Mouse (Mus musculus) kidney, postnatal 0 days (tissue): Measurements from ENCODE around the gene Scel. TPM values are rescaled to one million over a fixed set of nuclear protein-coding genes. Genes with fewer than 3 reads are reported as not detected.
A peak's percentile ranks its signal among the peaks of the same experiment; 100 is the strongest.
"Not testable (repeated sequence)": the region's sequence is repeated elsewhere in the genome, so short reads cannot be mapped to it uniquely, and the experiment has no call there.

Experiments
- ATAC-seq: fragments of 200-750 bp; cut with Nextera tagmentation; replicated peaks from 2 replicates; pipeline ENCODE4 v1.8.0; 2017; ENCODE audit warnings: low read depth, moderate number of reproducible peaks, moderate TSS enrichment, moderate library complexity; ENCODE audit not compliant: low FRiP score
- DNase-seq: peaks from one replicate; pipeline ENCODE4 v3.0.0-alpha.2; 2016; ENCODE audit warnings: low spot score
- H3K27ac ChIP-seq: fragments of 300-500 bp; sonication (generic); 2 replicates; pipeline ENCODE4 v1.5.1; 2014; ENCODE audit warnings: mild to moderate bottlenecking
- H3K27me3 ChIP-seq: fragments of 300-500 bp; sonication (generic); 2 replicates; pipeline ENCODE4 v1.6.1; 2014; ENCODE audit warnings: low read length, mixed read lengths; ENCODE audit not compliant: insufficient read depth
- H3K36me3 ChIP-seq: fragments of 300-500 bp; sonication (generic); 2 replicates; pipeline ENCODE4 v1.6.1; 2014; ENCODE audit warnings: low read length, mixed read lengths; ENCODE audit not compliant: insufficient read depth
- H3K4me1 ChIP-seq: fragments of 300-500 bp; sonication (generic); replicated peaks from 2 replicates; pipeline ENCODE4 v1.6.1; 2014; ENCODE audit warnings: antibody characterized with exemption, low read length, mixed read lengths; ENCODE audit not compliant: insufficient read depth
- H3K4me2 ChIP-seq: fragments of 300-500 bp; sonication (generic); 2 replicates; pipeline ENCODE4 v1.6.1; 2014; ENCODE audit warnings: mild to moderate bottlenecking, low read length, moderate library complexity, mixed read lengths
- H3K4me3 ChIP-seq: fragments of 300-500 bp; sonication (generic); replicated peaks from 2 replicates; pipeline ENCODE4 v1.5.1; 2014; ENCODE audit warnings: low read depth, low read length
- H3K9ac ChIP-seq: fragments of 300-500 bp; sonication (generic); 2 replicates; pipeline ENCODE4 v1.6.1; 2014; ENCODE audit warnings: low read depth, low read length
- H3K9me3 ChIP-seq: fragments of 300-500 bp; sonication (generic); replicated peaks from 2 replicates; pipeline ENCODE4 v1.6.1; 2016; ENCODE audit warnings: low read length, inconsistent platforms, mixed read lengths
- CTCF ChIP-seq: IDR thresholded peaks from 2 replicates; pipeline ENCODE4 v1.5.1; 2016; ENCODE audit warnings: antibody characterized with exemption, low read depth, mild to moderate bottlenecking, moderate library complexity
- whole genome bisulfite sequencing: fragments of 180-500 bp; shearing (Covaris S2); extraction: QIAGEN DNeasy Blood & Tissue Kit; methylation state at CpG from one replicate; pipeline ENCODE4 v1.1.7; 2014; 5-methylcytosine and 5-hydroxymethylcytosine counted together
- polyA plus RNA-seq: library from polyadenylated mRNA; unstranded; fragments of >200 nt; fragmentation: Nextera tagmentation; extraction: Ambion mirVana; gene quantifications from 2 replicates; pipeline ENCODE4 v1.2.1, GENCODE M21; 2015

Gene Scel
- polyA plus RNA-seq, 1 experiment from 2014 or later: 4.1 TPM

GRCm38 (mm10) chr14:103475312-103475711, 37.8 kb upstream of the Scel start:
- H3K9me3 ChIP-seq: no peaks in the 10 kb centered on the region
- H3K27me3 ChIP-seq: no peaks in the 10 kb centered on the region
- WGBS: 46% methylated on average over 7 of the region's 7 CpGs
- no peak overlapping the region for H3K27ac ChIP-seq
- H3K4me3 ChIP-seq: no peak overlapping the region
- H3K4me2 ChIP-seq: no peak overlapping the region
- H3K4me1 ChIP-seq: no peaks in the 10 kb centered on the region
- TF ChIP-seq CTCF: no peak
- ATAC-seq: no peak
- H3K9ac ChIP-seq: no peak overlapping the region
- no peak for DNase-seq
- H3K36me3 ChIP-seq: no peaks in the 10 kb centered on the region

GRCm38 (mm10) chr14:103476232-103476631, 36.9 kb upstream of the Scel start:
- not testable (repeated sequence) for H3K4me1 ChIP-seq, H3K9ac ChIP-seq, DNase-seq, H3K4me2 ChIP-seq, ATAC-seq, H3K4me3 ChIP-seq, H3K9me3 ChIP-seq, H3K27me3 ChIP-seq, H3K36me3 ChIP-seq, H3K27ac ChIP-seq
- 75% methylated on average over 3 of the region's 3 CpGs for WGBS

- no peak for TF ChIP-seq CTCF
- H3K4me1 ChIP-seq: no peaks in the 10 kb centered on the region
- no peak overlapping the region for H3K4me2 ChIP-seq
- H3K36me3 ChIP-seq: no peaks in the 10 kb centered on the region
- DNase-seq: no peak
- 83% methylated on average over 3 of the region's 3 CpGs for WGBS
- no peak for ATAC-seq
- no peaks in the 10 kb centered on the region for H3K9me3 ChIP-seq
- no peaks in the 10 kb centered on the region for H3K27me3 ChIP-seq
- H3K4me3 ChIP-seq: no peak overlapping the region
- no peak overlapping the region for H3K27ac ChIP-seq
- H3K9ac ChIP-seq: no peak overlapping the region
Observed at GRCm38 (mm10) chr14:103477281-103477680, 35.9 kb upstream of the Scel start.

DNA sequence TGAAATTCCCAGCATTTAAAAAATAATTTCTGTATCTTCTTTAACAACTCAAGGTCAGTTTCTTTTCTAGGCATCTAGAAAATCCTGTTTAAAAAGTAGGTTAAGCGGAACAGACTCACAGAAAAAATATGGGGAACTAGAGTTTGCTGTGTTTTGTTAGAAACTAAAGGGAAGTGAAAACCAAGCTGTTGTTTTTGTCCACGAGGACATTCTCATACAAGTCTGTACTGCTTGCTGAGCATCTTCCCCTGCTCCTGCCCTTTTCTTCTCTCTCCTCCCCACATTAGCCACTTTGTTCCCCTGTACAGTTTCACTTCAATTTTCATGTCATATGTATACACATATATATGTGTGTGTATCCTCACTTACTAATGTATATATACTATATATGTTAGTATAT, 35.2 kb upstream of the Scel start:
- no peak overlapping the region for H3K4me2 ChIP-seq
- no peak overlapping the region for H3K27ac ChIP-seq
- TF ChIP-seq CTCF: no peak
- 75% methylated on average over 2 of the region's 2 CpGs for WGBS
- no peaks in the 10 kb centered on the region for H3K36me3 ChIP-seq
- DNase-seq (no peak), ATAC-seq (no peak)
- H3K27me3 ChIP-seq: no peaks in the 10 kb centered on the region
- no peaks in the 10 kb centered on the region for H3K9me3 ChIP-seq
- H3K4me3 ChIP-seq: no peak overlapping the region
- no peaks in the 10 kb centered on the region for H3K4me1 ChIP-seq
- H3K9ac ChIP-seq: no peak overlapping the region

GRCm38 (mm10) chr14:103479446-103479845, 33.7 kb upstream of the Scel start:
- Histone ChIP-seq H3K9ac (no peak overlapping the region), H3K9me3 (no peaks in the 10 kb centered on the region), H3K27ac (no peak overlapping the region), H3K4me3 (no peak overlapping the region), H3K36me3 (no peaks in the 10 kb centered on the region), H3K4me1 (no peaks in the 10 kb centered on the region), H3K4me2 (no peak overlapping the region), H3K27me3 (no peaks in the 10 kb centered on the region)
- TF ChIP-seq CTCF: peak; percentile 58
- no peak for DNase-seq
- ATAC-seq: no peak
- WGBS: 58% methylated on average over 7 of the region's 7 CpGs

GRCm38 (mm10) chr14:103481514-103481913, 31.6 kb upstream of the Scel start:
- Histone ChIP-seq H3K27ac (no peak overlapping the region), H3K36me3 (no peaks in the 10 kb centered on the region), H3K9me3 (no peaks in the 10 kb centered on the region), H3K4me1 (no peaks in the 10 kb centered on the region), H3K27me3 (no peaks in the 10 kb centered on the region), H3K4me3 (no peak overlapping the region), H3K4me2 (no peak overlapping the region), H3K9ac (no peak overlapping the region)
- ATAC-seq (no peak), DNase-seq (no peak)
- WGBS: 73% methylated on average over 7 of the region's 7 CpGs
- no peak for TF ChIP-seq CTCF

DNA sequence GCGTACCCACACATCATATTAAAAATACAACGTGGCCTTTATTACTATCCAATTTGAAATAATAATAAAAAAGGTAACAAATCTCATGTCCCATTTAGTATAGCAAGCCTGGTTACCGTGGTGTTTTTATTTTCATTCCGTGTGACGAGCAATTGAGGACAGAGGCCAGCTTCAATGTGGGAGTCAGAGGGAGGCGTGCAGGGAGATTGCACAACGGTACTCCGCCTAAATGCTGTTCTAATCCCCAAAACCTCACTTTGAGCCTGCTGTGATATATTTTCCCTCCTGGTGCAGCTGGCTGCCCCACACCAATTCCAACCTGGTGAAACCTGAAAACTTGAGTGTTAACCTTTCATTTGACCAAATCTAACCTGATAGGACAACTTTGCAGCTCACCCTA, 27.5 kb upstream of the Scel start:
- ATAC-seq: no peak
- DNase-seq: no peak
- H3K9ac ChIP-seq: no peak overlapping the region
- H3K36me3 ChIP-seq: no peaks in the 10 kb centered on the region
- H3K27ac ChIP-seq: no peak overlapping the region
- no peaks in the 10 kb centered on the region for H3K27me3 ChIP-seq
- H3K4me3 ChIP-seq: no peak overlapping the region
- H3K9me3 ChIP-seq: no peaks in the 10 kb centered on the region
- WGBS: 75% methylated on average over 8 of the region's 8 CpGs
- H3K4me2 ChIP-seq: no peak overlapping the region
- H3K4me1 ChIP-seq: no peaks in the 10 kb centered on the region
- no peak for TF ChIP-seq CTCF
